Mouse (Mus musculus): ENCODE results near the gene Ung. TPM values are rescaled to one million over a fixed set of nuclear protein-coding genes. Genes with fewer than 3 reads are reported as not detected.

The Ung gene
- total RNA-seq, 2 experiments from 2014 or later: 11.4 to 13.3 TPM

DNA sequence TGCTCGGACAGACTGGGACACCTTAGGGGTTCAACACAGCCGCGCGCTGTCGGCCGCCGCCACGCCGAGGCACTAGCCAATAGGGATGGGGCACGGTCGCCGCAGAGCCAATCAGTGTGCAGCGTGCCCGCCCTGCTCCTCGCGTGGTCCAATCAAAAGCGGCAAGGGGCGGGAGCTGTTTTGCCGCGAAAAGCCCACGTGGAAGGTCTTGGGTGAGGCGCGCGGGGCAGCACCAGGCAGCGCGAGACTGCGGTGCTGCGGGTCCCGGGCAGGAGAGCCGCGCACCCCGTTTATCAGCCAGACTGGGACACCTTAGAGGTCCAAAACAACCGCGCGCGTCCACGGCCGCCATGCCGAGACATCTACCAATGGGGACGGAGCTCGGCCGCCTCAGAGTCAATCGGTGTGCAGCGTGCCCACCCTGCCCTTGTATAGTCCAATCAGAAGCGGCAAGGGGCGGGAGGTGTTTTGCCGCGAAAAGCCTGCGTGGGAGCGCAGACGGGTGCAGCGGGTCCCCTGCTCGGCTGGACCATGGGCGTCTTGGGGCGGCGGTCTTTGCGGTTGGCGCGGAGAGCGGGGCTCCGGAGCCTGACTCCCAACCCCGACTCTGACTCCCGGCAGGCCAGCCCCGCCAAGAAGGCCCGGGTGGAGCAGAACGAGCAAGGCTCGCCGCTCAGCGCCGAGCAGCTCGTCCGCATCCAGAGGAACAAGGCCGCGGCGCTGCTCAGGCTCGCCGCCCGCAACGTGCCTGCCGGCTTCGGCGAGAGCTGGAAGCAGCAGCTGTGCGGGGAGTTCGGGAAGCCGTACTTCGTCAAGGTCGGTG is 723 bp downstream of the Ung start:
- peak; percentile 96 for DNase-seq

DNA sequence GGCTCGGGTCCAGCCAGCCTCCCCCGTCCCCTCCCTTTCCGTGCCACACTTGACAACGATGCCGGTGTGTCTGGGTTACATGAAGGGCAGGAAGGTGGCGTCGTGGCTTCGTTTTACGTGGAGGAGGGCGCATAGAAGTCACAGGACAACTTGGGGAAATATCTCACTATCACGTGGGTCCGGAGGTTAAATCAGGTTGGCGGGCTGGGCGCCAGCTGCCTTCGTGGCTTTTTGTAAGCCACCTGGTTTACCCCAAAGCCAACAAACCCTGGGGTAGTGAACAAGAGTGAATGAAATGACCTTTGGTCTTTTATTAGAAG is 1.3 kb downstream of the Ung start:
- DNase-seq: peak; percentile 75

DNA sequence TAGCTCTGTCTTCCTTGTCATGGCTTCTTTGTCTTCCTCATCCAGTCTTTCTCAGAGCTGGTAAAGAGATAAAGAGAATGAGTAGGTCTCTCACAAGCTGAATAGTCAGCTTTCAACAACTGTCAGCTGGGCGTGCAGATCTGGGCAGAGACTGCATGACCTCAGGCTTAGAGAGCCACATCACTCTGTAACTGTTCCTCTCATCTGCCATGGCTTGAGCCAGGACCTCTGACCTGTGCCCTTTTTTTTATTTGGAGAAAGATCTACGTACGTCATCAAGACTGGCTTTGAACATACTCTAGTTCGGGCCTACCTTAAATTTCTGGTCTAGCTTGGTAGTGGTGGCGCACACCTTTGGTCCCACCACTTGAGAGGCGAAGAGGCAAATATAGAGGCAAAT is 2.7 kb downstream of the Ung start:
- no peak for DNase-seq

DNA sequence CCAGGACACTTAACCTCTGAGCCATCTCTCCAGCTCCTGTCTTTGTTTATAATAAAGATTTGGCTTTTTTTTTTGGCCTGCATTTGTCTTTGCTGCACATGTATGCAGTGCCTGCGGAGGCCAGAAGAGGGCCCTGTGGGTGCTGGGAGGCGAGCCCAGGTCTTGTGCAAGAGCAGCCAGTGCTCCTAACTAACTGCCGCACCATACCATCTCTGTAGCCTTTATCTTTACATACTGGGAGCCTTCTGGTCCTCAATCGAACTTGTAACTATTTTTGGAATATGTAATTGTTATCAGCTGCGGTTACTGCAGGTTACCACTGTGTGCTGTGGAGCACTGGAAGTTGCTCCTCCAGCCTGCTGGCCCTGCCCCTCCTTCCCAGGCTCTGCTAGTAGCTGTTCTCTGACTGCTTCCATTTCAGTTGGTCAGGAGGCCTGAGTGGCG is 3.9 kb downstream of the Ung start:
- DNase-seq: peak; percentile 90

DNA sequence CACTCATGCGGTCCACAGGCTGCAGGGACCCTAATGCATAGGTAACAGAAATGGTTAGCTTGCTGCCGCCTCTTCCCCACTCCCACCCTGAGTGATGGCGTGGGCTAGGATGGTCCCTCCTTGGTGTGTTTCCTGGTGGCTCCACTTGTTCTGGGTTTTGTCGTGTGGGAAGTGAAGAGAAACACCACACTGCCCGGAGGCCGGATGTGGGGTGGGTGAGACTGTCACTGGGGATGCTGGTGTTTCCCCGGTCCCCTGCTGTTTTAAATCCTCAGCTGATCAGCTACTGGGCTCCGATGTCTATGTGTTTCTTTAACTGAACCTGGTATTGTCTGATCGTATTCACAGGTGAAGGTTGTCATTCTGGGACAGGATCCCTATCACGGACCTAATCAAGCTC is 5.3 kb downstream of the Ung start:
- DNase-seq: no peak

DNA sequence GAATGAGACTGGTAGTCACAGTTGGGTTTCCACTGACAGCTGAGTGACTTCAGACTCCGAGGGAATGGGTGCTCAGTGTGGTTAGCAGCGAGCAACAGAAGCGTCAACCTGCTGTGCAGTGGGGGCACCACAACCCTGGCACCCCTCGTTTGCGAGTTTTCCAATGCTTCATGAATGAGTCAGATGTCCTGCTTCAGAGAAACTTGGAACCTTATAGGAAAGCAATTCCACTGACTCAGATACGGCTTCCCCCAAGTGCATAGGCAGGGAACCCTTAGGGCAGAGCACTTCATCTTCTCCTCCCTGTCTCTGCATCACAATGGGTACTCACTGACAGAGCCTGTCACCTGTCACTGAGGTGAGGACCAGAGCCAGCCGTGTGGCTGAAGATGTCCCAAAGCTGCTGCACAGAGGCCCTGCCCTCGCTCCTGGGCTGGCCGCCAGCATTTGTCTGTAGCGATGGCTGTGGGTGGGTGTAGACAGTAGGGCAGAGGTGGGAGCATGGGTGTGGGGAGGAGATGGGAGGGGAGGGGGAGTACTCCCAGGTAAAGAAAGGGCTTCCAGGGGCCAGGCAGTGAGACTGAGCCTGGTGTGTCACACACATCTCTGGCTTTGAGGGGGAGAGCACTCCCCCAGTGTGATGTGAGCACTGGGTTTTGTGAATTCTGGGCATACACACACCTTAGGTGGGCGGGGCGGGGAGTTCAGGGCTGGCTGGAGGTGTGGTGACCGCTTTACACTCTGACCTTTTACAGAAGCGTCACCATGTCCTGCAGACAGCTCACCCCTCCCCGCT is 7.5 kb downstream of the Ung start:
- DNase-seq: peak; percentile 43

DNA sequence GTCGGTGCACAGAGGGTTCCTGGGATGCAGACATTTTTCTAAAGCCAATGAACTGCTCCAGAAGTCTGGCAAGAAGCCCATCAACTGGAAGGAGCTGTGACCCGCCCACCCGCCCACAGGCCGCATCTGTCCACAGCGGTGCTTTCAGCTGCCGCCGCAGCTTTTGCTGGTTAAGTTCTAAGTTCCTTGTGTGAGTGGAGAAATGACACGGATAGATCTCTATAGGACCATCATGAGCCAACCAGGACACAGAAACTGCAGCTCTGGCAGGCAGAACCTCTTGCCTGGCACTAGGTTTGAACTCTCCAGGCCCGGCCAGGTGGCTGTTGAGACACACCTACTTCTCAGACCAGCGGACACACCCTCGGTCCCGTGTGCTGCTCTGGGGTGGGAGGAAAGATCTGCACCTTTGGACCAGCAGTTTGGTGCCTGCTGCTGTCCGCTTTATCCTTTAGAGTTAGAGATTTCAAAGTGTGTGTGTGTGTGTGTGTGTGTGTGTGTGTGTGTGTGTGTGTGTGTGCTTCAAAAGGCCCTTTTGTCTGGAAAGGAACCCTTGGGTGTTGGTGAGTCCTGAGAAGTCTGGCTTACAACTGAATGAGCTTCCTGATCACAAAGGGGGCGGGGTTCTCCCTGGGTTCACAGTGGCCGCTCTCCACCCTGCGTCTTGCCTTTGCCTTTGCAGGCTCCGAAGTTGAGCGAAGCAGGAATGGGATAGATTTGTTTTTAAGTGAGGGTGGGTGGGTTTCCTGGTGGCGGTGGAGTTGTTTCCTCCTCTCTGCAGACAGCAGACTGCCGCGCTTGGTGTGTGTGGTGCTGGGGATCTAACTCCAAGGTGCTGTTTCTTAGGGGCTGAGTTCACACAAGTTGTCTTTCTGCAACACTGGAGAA is 8.3 kb downstream of the Ung start:
- peak; percentile 45 for DNase-seq

DNA sequence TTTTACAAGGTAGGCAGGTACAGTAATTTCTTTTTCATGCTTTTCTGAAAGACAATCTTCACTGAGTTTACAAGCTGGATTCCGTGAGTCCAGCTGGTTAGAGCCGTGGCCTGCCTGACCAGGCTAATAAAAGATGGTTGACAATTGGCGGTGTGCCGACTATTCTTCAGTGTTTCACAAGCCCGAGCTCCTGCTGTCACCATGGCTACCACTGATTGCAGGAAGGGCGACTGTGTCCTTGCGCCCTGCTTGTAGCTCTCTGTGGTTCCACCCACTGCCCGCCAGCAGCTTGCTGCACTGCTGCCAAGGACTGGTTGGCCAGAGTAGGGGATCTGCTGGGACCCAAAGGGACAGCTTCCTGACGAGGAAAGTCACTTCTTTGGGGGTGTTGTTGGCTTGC is 9.0 kb downstream of the Ung start:
- DNase-seq: peak; percentile 94

DNA sequence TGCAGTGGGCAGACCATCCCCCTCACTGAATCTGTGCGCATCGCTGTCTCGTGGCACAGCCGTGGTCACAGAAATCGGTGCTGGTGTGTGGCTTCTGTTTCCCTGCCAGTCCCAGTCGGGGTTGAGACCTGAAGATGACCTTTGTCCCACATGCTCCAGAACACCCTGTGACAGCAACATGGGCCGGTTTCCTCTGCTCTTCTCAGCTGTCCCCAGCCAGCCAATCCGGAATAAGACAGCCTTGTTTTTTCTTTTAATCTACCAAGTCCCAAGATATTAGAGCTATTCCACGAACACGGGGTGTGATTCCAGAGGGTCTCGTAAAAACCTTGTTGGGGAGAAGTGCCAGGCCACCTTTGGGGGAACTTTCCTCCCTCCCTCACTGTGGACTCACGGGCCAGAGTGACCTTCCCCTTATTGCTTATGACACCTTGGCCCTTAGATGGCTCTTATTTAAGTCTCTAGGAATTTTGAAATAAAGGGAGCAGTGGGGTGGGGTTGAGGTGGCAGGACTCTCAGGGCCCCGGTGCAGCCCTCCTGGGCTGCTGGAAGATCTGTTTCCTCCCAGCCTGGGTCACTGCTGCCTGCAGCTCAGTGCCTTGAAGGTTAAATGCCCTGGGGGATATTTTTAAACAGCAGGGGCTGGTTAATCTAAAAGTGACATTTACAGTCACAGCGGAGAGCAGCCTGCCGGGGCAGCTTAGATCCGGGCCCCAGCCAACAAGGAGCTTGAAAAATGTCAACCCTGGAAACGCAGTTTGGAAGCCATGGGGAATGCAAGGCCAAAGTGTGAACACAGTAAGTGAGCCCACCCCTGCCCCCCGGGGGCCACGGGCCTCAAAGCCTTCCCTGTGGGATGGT is 16.1 kb downstream of the Ung start, which contains the start of gene Acacb:
TSS of gene Acacb (plus strand) at position 508 of the 861 bp plus-strand sequence.
- peak; percentile 68 for DNase-seq

DNA sequence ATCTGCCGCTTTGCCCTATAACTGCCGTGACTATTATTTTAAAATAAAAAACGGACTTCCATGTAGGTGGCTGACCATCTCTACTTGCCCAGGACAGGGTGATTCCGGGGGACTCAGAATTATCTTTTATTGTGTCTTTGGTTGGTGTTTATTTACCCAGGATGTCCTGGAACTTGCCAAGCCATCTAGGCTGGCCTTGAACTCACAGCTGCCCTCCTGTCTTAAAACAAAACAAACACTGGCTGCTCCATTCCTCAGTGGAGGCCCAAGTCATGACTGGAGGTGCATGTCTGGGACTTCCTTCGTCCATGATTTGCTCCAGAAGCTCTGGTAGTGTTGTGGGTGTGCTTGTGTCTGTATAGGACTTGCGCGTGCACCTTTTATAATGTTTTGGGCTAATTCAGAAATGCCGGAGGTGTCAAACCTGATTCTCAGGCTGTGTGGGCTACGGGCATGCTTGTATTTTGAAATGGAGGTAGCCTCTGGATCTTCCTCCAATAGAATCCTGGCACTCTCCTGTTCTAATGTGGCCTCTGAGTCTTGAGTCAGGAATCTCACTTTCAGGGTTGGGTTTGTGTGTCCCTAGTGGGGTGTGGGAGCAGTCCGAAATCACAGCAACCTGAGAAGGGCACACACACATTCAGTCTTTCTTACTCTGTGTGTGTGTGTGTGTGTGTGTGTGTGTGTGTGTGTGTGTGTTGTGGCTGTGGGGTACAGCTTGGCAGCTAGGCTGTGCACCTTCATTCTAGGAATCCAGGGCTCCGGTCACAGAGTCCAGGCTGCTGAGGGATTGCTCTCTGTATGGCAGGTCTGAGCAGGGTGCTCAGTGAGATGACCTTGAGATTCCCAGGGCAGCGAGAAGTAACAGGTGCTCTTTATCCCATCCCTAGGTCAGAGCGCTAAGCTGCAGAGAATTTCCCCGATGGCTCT is 17.1 kb downstream of the Ung start:
- no peak for DNase-seq

DNA sequence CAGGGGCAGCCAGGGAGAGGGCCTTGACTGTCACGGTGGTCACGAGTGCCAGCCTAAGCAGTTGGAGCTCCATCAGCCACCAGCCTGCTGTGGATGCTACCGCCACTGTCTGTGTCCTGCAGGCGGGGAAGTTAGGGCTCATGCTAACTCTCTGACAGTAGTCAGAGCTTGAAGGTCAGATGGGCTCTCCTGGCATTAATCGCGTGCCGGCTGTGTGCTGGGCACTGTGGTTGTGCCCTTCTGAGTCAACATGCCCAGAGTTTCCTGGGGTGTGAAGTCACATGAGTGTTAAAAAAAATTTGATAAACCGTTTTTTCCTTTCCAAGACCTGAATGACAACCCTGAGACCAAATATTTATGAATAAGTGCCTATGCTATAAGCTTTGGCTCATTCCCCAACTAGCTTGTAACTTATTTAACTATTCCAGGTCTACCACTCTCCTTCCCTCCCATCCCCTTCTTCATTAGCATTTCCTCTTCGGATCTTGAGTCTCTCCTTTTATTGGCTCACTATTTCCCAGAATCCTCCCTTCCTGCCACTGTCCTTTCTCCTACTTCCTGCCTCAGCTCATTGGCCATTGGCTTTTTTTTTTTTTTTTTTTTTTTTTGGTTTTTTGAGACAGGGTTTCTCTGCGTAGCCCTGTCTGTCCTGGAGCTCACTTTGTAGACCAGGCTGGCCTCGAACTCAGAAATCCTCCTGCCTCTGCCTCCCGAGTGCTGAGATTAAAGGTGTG is 22.3 kb downstream of the Ung start:
- peak; percentile 56 for DNase-seq

DNA sequence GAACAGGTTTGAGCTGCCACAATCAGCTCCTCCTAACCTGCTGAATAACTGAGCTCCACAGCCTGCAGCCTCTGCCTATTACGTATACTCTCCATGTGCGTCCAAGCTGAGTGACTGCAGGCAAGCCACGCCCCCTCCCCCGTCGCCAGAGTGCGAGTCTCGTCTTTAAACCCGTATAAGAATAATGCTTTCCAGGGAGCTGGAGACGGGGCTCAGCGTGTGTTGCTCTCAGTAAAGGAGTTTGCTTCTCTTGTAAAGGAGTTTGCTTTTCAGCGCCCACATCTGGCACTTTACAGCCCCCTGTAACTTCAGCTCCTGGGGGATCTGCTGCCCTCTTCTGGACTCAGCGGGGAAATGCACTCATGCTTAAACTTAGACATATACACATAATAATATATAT is 23.3 kb downstream of the Ung start:
- peak; percentile 52 for DNase-seq

DNA sequence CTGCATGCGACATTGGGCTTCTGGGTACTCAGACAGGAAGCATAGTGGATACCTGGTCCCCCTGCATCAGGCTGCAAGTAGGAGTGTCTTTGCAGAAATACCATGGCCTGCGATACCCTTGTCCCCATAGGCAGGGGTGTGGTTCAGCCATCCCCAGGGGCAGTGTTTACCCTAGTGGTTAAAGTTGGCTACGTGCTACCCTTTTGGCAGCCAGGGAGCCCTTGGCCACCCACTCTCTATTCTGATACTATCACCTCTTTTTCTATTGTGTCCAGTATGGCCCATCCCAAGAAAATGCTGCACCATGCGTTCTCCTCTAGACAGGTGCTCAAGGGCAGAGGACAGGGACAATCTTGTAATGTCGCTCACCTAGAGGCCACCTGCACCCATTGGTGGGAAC is 24.6 kb downstream of the Ung start:
- peak; percentile 53 for DNase-seq

DNA sequence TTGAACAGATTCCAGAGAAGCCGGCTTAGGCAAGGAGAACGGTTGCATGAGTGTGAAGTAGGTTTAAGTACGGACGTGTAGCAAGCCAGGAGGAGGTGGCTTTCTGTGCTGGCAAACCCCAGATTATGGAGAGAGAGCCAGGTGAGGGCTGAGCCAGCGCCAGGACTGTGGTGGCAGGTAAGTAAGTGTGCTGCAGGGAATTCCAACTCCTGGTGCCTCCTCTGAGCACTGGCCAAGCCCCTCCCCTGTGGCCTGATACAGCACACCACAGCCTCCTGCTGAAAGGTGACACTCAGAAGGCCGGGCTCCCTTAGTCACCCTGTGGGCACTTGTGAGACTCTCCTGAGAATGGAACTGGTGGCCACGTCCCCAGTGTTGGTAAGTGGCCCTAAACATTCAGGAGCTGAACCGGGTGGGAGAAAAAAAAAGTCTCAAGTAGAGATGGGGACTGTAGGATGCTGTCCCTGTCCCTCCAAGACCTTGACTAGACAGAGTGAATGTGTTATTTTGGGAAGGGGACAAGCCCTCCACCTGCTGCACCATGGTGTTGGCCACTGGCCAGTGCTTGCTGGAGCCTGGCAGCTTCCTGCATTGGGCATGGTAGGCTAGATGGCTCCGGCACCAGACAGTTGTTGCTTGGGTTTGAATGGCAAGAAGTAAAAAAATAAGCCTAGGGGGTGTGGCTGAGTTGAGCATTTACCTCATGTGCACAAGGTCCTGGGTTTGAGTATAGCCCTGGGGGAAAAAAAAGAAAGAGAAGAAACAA is 25.2 kb downstream of the Ung start:
- peak; percentile 67 for DNase-seq

DNA sequence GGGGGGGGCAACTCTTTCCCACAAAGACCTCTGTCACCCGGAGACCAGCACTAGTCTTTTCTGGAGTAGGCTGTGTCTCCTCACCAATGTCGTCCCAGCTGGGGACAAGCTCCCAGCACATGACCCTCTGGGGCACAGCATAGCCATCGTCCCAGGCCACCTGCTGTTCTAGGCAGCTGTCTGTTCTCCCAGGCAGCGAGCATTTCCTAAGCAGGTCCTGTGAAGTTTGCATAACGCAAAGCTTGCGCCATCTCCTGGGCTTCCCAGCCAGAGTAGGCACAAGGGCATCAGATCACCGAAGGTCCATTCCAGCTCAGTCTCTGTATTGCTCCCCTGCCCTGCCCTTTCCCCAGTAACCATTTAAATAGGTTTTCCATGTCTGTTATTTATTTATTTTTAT is 27.1 kb downstream of the Ung start:
- peak; percentile 71 for DNase-seq

DNA sequence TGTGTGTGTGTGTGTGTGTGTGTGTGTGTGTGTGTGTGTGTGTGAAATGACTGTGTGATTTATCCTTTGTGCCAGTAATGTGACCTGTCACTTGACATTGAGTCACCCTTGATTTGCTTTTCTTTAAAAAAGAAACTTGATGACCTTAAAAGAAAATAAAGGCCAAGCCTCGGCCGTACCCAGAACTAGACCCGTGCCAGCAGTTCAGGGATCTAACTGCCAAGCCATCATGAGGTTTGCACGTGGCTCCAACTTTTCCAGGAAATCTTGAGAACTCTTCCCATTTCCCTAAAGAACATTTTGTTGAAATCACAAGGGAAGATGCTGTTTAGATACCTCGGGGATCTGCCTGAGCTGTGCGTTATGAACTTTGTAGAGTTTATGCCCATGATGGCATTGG is 31.2 kb downstream of the Ung start:
- peak; percentile 63 for DNase-seq

DNA sequence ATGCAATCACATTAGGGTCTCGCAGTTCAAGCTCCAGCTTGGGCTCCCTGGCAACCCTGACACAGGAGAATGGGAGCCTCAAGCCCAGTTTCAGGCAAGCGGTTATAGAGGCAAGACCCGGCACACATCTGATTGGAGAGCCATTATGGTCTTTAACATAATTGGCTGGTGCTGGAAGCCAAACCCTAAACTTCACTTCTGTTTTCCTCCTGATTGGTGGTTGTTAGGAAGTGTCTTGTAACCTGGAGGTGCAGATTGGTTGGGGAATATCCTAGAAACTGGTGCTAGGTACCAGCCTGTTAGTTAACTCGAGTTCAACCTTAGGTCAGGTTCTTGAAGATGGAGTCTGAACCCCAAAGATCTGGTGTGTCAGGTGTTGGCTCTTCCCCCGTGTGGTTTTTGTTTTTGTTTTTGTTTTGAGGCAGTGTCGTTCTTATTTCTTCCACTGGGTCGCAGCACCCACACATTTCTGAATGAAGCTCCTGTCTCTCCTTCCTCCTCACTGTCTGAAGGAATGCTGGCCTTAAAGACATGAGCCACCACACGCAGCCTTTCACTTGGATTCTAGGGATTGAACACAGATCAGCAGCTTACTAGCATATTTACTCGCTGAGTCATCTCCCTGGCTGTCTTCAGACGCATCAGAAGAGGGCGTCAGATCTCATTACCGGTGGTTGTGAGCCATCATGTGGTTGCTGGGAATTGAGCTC is 32.1 kb downstream of the Ung start:
- no peak for DNase-seq

DNA sequence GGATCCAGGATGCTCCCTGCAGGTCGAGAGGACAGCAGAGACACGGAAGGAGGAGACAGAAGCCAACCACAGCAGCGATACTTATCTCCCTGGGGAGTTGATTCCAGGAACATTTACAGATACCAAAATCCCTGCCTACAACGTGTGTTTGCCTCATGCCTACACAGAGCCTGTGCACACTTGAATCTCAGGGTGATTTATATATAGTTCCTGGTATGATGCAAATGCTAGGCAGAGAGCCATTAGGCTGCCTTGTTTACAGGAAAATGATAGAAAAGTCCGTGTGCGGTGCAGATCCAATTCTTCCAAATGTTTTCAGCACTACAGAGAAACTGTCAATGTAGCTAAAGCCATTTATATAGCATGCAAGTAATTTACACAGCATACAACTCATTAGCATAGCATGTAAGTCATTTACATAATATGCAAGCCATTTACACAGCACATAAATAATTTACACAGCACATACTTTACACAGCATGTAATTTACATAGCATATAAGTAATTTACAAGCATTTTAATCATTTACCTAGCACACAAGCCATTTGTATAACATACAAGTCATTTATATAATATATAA is 33.0 kb downstream of the Ung start:
- DNase-seq: no peak

All from adrenal gland, postnatal 10 days (tissue).